Mouse (Mus musculus) left cerebral cortex, postnatal 14 days (tissue): ENCODE measurements around the gene Rasa2. TPM values are rescaled to one million over a fixed set of nuclear protein-coding genes. Genes with fewer than 3 reads are reported as not detected.

Source experiments
- DNase-seq, 2 experiments: peaks; one replicate each; pipeline ENCODE4 v3.0.0; 2021 to 2022; ENCODE audit warnings: low spot score in 2 of 2, mixed read lengths in 1 of 2
- intact Hi-C: fragments of 180-260 bp; cut with DNase I; formaldehyde crosslinking; loops from one replicate; pipeline ENCODE4 v1.15.1; 2025
- total RNA-seq, 2 experiments: library from RNA; stranded (reverse); gene quantifications; 2 replicates each; pipeline ENCODE4 v1.2.3; 2021

Rasa2 gene
- total RNA-seq, 2 experiments from 2014 or later: 25.3 to 26.4 TPM

GRCm38 (mm10) chr9:96610813-96611212 is 20.6 kb downstream of the Rasa2 start:
- intact Hi-C loops: no loop called here
- no peak for DNase-seq

GRCm38 (mm10) chr9:96603416-96603815 is 28.0 kb downstream of the Rasa2 start:
- intact Hi-C loops: no loop called here
- DNase-seq: no peak

GRCm38 (mm10) chr9:96597899-96598298 is 33.5 kb downstream of the Rasa2 start:
- no peak for DNase-seq
- intact Hi-C loops: no loop called here

GRCm38 (mm10) chr9:96592670-96593600 is 38.5 kb downstream of the Rasa2 start:
- DNase-seq: no peak
- intact Hi-C loops: no loop called here

GRCm38 (mm10) chr9:96589346-96589745 is 42.1 kb downstream of the Rasa2 start:
- intact Hi-C loops: no loop called here
- DNase-seq: no peak

- intact Hi-C loops: no loop called here
- no peak for DNase-seq
Measured at GRCm38 (mm10) chr9:96583496-96583895, 47.9 kb downstream of the Rasa2 start.

GRCm38 (mm10) chr9:96583076-96583475 is 48.3 kb downstream of the Rasa2 start:
- no peak for DNase-seq
- intact Hi-C loops: no loop called here

GRCm38 (mm10) chr9:96578190-96578589 is 53.2 kb downstream of the Rasa2 start:
- no peak for DNase-seq
- intact Hi-C loops: no loop called here

- intact Hi-C loops: no loop called here
- no peak for DNase-seq
Measured at GRCm38 (mm10) chr9:96577674-96578073, 53.7 kb downstream of the Rasa2 start.

- intact Hi-C loops: loop anchor here (2.0 to 5.0 kb wide), 2 partner anchors 96 to 239 kb away; no protein-coding TSS in a partner anchor
- DNase-seq: peak in 1 of 2 experiments; percentile 20
Measured at GRCm38 (mm10) chr9:96573252-96573651, 58.2 kb downstream of the Rasa2 start.

GRCm38 (mm10) chr9:96572754-96573153 is 58.7 kb downstream of the Rasa2 start:
- DNase-seq: no peak
- intact Hi-C loops: loop anchor here (2.0 to 5.0 kb wide), 2 partner anchors 96 to 240 kb away; no protein-coding TSS in a partner anchor

- DNase-seq: no peak
- intact Hi-C loops: no loop called here
Measured at GRCm38 (mm10) chr9:96566470-96566996, 64.9 kb downstream of the Rasa2 start.

GRCm38 (mm10) chr9:96563501-96563900 is 67.9 kb downstream of the Rasa2 start:
- intact Hi-C loops: no loop called here
- no peak for DNase-seq

- no peak for DNase-seq
- intact Hi-C loops: loop anchor here (10.0 kb wide), 1 partner anchor 274 kb away; no protein-coding TSS in a partner anchor
Measured at GRCm38 (mm10) chr9:96559148-96559547, 72.3 kb downstream of the Rasa2 start.

GRCm38 (mm10) chr9:96558594-96558993 is 72.8 kb downstream of the Rasa2 start:
- intact Hi-C loops: loop anchor here (10.0 kb wide), 1 partner anchor 274 kb away; no protein-coding TSS in a partner anchor

GRCm38 (mm10) chr9:96554095-96554494 is 77.3 kb downstream of the Rasa2 start:
- DNase-seq: no peak
- intact Hi-C loops: loop anchor here (10.0 kb wide), 1 partner anchor 269 kb away; no protein-coding TSS in a partner anchor

More at GRCm38 (mm10) chr9:96558594-96558993, 72.8 kb downstream of the Rasa2 start:
- DNase-seq: no peak

GRCm38 (mm10) chr9:96545410-96545809 is 86.0 kb downstream of the Rasa2 start:
- no peak for DNase-seq
- intact Hi-C loops: loop anchor here (10.0 kb wide), 1 partner anchor 201 kb away; no protein-coding TSS in a partner anchor

GRCm38 (mm10) chr9:96543643-96544640 is 87.5 kb downstream of the Rasa2 start:
- peak; percentile 47 to 52 for DNase-seq
- intact Hi-C loops: loop anchor here (10.0 kb wide), 1 partner anchor 199 kb away; no protein-coding TSS in a partner anchor

- no peak for DNase-seq
- intact Hi-C loops: no loop called here
Measured at GRCm38 (mm10) chr9:96538916-96539315, 92.5 kb downstream of the Rasa2 start.
